ENCODE assay signal across 8 mouse cellular contexts in genomic region chr6:17064936-17065790, GRCm38 (mm10). TPM values are rescaled to one million over a fixed set of nuclear protein-coding genes. Genes with fewer than 3 reads are reported as not detected.
DNase-seq lines count a peak whose midpoint lies in the region; ATAC-seq and TF ChIP-seq lines count a peak whose summit lies in the region.

TSS of gene Tes (plus strand) at chr6:17065149.

- H3K9ac ChIP-seq in hindbrain, embryonic 16.5 days (ENCODE audit: low read depth, low read length): peak within 1 kb of the TSS; percentile 75

- DNase-seq in T-cell, adult 2 months (ENCODE audit: low spot score): peak; percentile 97
- peak; percentile 75 to 84 for DNase-seq in cerebellum, postnatal 25 days
- peak; percentile 76 for DNase-seq in gastrocnemius, adult 2 months
- peak; percentile 42 to 68 for DNase-seq in left cerebral cortex, adult 18-20 months (ENCODE audit: low spot score in 2 of 2)
- peak; percentile 88 to 93 for DNase-seq in lung, postnatal 4 days
- DNase-seq in retina, postnatal 1 day: peak; percentile 77
- DNase-seq in thymus, postnatal 4 days: peak; percentile 90

- intact Hi-C loops in gastrocnemius, adult 2 months (cut with DNase I): no loop called here

- H3K9me3 ChIP-seq in hindbrain, embryonic 16.5 days (ENCODE audit: control insufficient read depth, low read length): no peaks in the 10 kb centered on the region

- peaks cover 8% of the 10 kb centered on the region for H3K4me1 ChIP-seq in hindbrain, embryonic 16.5 days (ENCODE audit: control insufficient read depth, insufficient read depth, low read depth, low read length)

- H3K4me2 ChIP-seq in hindbrain, embryonic 16.5 days (ENCODE audit: low read length): peak within 1 kb of the TSS; percentile 60

- H3K4me3 ChIP-seq in gastrocnemius, adult 2 months: peak within 1 kb of the TSS; percentile 81
- peak within 1 kb of the TSS; percentile 67 for H3K4me3 ChIP-seq in hindbrain, embryonic 16.5 days (ENCODE audit: low read length)

- peak within 1 kb of the TSS; percentile 76 for H3K27ac ChIP-seq in gastrocnemius, adult 2 months
- peak within 1 kb of the TSS; percentile 57; the same call in 1 of the 2 replicates for H3K27ac ChIP-seq in hindbrain, embryonic 16.5 days (ENCODE audit: low read depth, low read length)

- H3K36me3 ChIP-seq in hindbrain, embryonic 16.5 days (ENCODE audit: control insufficient read depth, insufficient read depth, low read length): no peaks in the 10 kb centered on the region

- H3K27me3 ChIP-seq in hindbrain, embryonic 16.5 days (replicated peaks; ENCODE audit: control insufficient read depth, insufficient read depth, low read length): no peaks in the 10 kb centered on the region

- under 1% methylated on average over 58 of the region's 63 CpGs for WGBS in hindbrain, embryonic 16.5 days

- ATAC-seq in hindbrain, embryonic 16.5 days: peak; percentile 98

- no peak for TF ChIP-seq CTCF in gastrocnemius, adult 2 months (IDR thresholded peaks at IDR 0.05)

RNA-seq across cellular contexts. Expression of gene Tes, which starts in this region (rescaled TPM):
- 1 to 10 TPM in 1 of 2 experiments, under 1 TPM in 1; 0.69 to 2.6 TPM for total RNA-seq in gastrocnemius, adult 2 months (2021)
- polyA plus RNA-seq in hindbrain, embryonic 16.5 days (2015; fragmentation: Nextera tagmentation; extraction: Ambion mirVana): 55.5 and 58.8 TPM in 2 replicates
- total RNA-seq in left cerebral cortex, adult 18-20 months (2021): 1 to 10 TPM; 3.8 to 4.3 TPM

Comparison
In these comparisons a context has a peak if more than half of its experiments do, and no peak if none do; other contexts are left out.
1. Peak in every context shown above with its lines: DNase-seq, ATAC-seq, H3K4me3 ChIP-seq and H3K27ac ChIP-seq.